Mouse (Mus musculus) thymus, adult 2 months (tissue): ENCODE data around the gene Coq10a.

Source experiments
- CTCF ChIP-seq: fragments of 200-500 bp; IDR thresholded peaks from 2 replicates; pipeline ENCODE4 v1.5.1; 2012; ENCODE audit warnings: mild to moderate bottlenecking, control low read depth, low read length, moderate library complexity, borderline replicate concordance; ENCODE audit not compliant: control insufficient read depth, poor library complexity, insufficient read depth; ENCODE audit errors: extremely low read depth
- POLR2A ChIP-seq: fragments of 200-500 bp; IDR thresholded peaks from 2 replicates; pipeline ENCODE4 v1.6.1; 2012; ENCODE audit warnings: mild to moderate bottlenecking, low read length, control low read depth, moderate library complexity; ENCODE audit not compliant: control insufficient read depth, poor library complexity, insufficient read depth; ENCODE audit errors: extremely low read depth

- TF ChIP-seq POLR2A: no peak
- TF ChIP-seq CTCF: no peak
These were observed 33.2 kb downstream of the Coq10a start for GRCm38 (mm10) chr10:128335582-128335981.
